Mouse (Mus musculus): ENCODE data around the gene Amh.

DNA sequence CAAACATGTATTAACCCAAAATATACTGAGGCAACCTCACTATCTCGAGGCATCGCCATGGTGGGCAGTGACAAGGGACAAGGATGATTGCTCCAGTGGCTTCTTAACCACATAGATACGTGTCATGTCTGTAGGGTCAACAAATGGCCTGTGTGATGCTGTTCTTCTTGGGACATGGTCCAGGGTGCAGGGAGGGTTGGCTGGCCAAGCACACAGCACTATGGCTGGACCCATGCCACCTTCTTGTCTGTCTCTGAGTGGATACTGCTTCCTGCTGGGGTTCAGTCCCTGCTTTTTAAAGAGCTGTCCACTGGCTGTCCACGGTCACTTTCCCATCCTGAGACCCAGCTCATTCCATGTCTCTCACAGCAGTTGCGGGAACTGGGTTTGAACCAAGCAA lies 27.9 kb upstream of the Amh start:
- TF ChIP-seq POLR2A (IDR thresholded peaks at IDR 0.05; ENCODE audit: low read depth, low read length) (no peak), CTCF (IDR thresholded peaks at IDR 0.05; ENCODE audit: borderline replicate concordance, insufficient read depth, low read length) (no peak)
